Mouse (Mus musculus) cerebellum, adult 2 months (tissue): Measurements from ENCODE around the gene Anapc1. TPM values are rescaled to one million over a fixed set of nuclear protein-coding genes. Genes with fewer than 3 reads are reported as not detected.

Experiments used
- DNase-seq, 2 experiments: peaks; one replicate each; pipeline ENCODE4 v3.0.0; 2021
- H3K27ac ChIP-seq: fragments of 200-500 bp; 2 replicates; pipeline ENCODE4 v1.5.1; 2012; ENCODE audit warnings: low read length, control low read depth, inconsistent platforms; ENCODE audit not compliant: insufficient read depth
- H3K27me3 ChIP-seq: fragments of 200-500 bp; 2 replicates; pipeline ENCODE4 v1.6.1; 2012; ENCODE audit warnings: inconsistent platforms, mild to moderate bottlenecking, low read length, moderate library complexity; ENCODE audit not compliant: control insufficient read depth, insufficient read depth
- H3K4me1 ChIP-seq: fragments of 200-500 bp; 2 replicates; pipeline ENCODE4 v1.6.1; 2011; ENCODE audit warnings: low read length; ENCODE audit not compliant: control insufficient read depth, insufficient read depth
- H3K4me3 ChIP-seq: fragments of 200-500 bp; replicated peaks from 2 replicates; pipeline ENCODE3; 2011; ENCODE audit warnings: mild to moderate bottlenecking, low read depth, low read length, control low read depth; ENCODE audit not compliant: insufficient read depth
- CTCF ChIP-seq: fragments of 200-500 bp; IDR thresholded peaks from 2 replicates; pipeline ENCODE4 v1.5.1; 2011; ENCODE audit warnings: low read depth, mild to moderate bottlenecking, control low read depth, low read length, moderate library complexity, borderline replicate concordance; ENCODE audit not compliant: insufficient read depth
- POLR2A ChIP-seq: fragments of 200-500 bp; IDR thresholded peaks from 2 replicates; pipeline ENCODE4 v1.6.1; 2011; ENCODE audit warnings: low read length, control low read depth, borderline replicate concordance; ENCODE audit not compliant: insufficient read depth
- WGBS: fragments of 180-500 bp; shearing (Covaris S2); methylation state at CpG from one replicate; pipeline ENCODE4 v1.1.7; 2018; 5-methylcytosine and 5-hydroxymethylcytosine counted together
- polyA plus RNA-seq: library from polyadenylated mRNA; depleted of rRNA; stranded (reverse); fragments of >200 nt; gene quantifications from 2 replicates; pipeline ENCODE4 v1.2.3, GENCODE M21; 2012

The Anapc1 gene
- polyA plus RNA-seq, 1 experiment: 49.7 TPM

- no peak overlapping the region for H3K27ac ChIP-seq
- H3K4me3 ChIP-seq: no peak overlapping the region
- 62% methylated on average over 7 of the region's 7 CpGs for WGBS
- TF ChIP-seq POLR2A: no peak
- no peak for TF ChIP-seq CTCF
- no peak for DNase-seq
- no peaks in the 10 kb centered on the region for H3K4me1 ChIP-seq
- H3K27me3 ChIP-seq: no peaks in the 10 kb centered on the region
Measured at GRCm38 (mm10) chr2:128612275-128612674, 74.9 kb downstream of the Anapc1 start.

- Histone ChIP-seq H3K27me3 (no peaks in the 10 kb centered on the region), H3K4me3 (no peak overlapping the region), H3K27ac (no peak overlapping the region), H3K4me1 (no peaks in the 10 kb centered on the region)
- TF ChIP-seq POLR2A: no peak
- no peak for TF ChIP-seq CTCF
- WGBS: 92% methylated on average over 8 of the region's 8 CpGs
- DNase-seq: no peak
Measured at GRCm38 (mm10) chr2:128611178-128611577, 76.0 kb downstream of the Anapc1 start.

- no peak for TF ChIP-seq CTCF
- WGBS: 78% methylated on average over 5 of the region's 5 CpGs
- no peak for DNase-seq
- Histone ChIP-seq H3K27ac (no peak overlapping the region), H3K4me3 (no peak overlapping the region), H3K4me1 (no peaks in the 10 kb centered on the region), H3K27me3 (no peaks in the 10 kb centered on the region)
Measured at GRCm38 (mm10) chr2:128609286-128609685, 77.9 kb downstream of the Anapc1 start.

- no peak overlapping the region for H3K4me3 ChIP-seq
- H3K27me3 ChIP-seq: no peaks in the 10 kb centered on the region; the same call in 1 of the 2 replicates
- no peaks in the 10 kb centered on the region for H3K4me1 ChIP-seq
- TF ChIP-seq POLR2A: no peak
- WGBS: 16% methylated on average over 2 of the region's 2 CpGs
- DNase-seq: no peak
- H3K27ac ChIP-seq: no peak overlapping the region
Measured at GRCm38 (mm10) chr2:128601534-128601933, 85.7 kb downstream of the Anapc1 start.

- Histone ChIP-seq H3K27me3 (no peaks in the 10 kb centered on the region), H3K4me1 (no peaks in the 10 kb centered on the region), H3K27ac (no peak overlapping the region), H3K4me3 (no peak overlapping the region)
- 81% methylated on average over 7 of the region's 7 CpGs for WGBS
- TF ChIP-seq POLR2A (no peak), CTCF (no peak)
- no peak for DNase-seq
Measured at GRCm38 (mm10) chr2:128592301-128592700, 94.9 kb downstream of the Anapc1 start.

GRCm38 (mm10) chr2:128590909-128591308, 96.3 kb downstream of the Anapc1 start, which contains the start of gene Spdye4c:
Gene Spdye4c (plus strand): TSS chr2:128591209.
- no peak for TF ChIP-seq CTCF
- TF ChIP-seq POLR2A: no peak

GRCm38 (mm10) chr2:128582881-128583280, 104.3 kb downstream of the Anapc1 start:
- H3K27me3 ChIP-seq: no peaks in the 10 kb centered on the region
- no peaks in the 10 kb centered on the region for H3K4me1 ChIP-seq
- H3K27ac ChIP-seq: no peak overlapping the region
- no peak overlapping the region for H3K4me3 ChIP-seq
- TF ChIP-seq POLR2A (no peak), CTCF (no peak)
- no peak for DNase-seq
- WGBS: 64% methylated on average over 5 of the region's 5 CpGs

More at GRCm38 (mm10) chr2:128590909-128591308, 96.3 kb downstream of the Anapc1 start, which contains the start of gene Spdye4c:
- DNase-seq: no peak
- 97% methylated on average over 3 of the region's 3 CpGs for WGBS
- no peaks in the 10 kb centered on the region for H3K27me3 ChIP-seq
- no peaks in the 10 kb centered on the region for H3K4me1 ChIP-seq
- H3K4me3 ChIP-seq: no peak within 1 kb of the TSS
- H3K27ac ChIP-seq: no peak within 1 kb of the TSS

- peak; percentile 71 to 84 for DNase-seq
- TF ChIP-seq CTCF (peak; percentile 90), POLR2A (no peak)
- Histone ChIP-seq H3K27me3 (no peaks in the 10 kb centered on the region), H3K27ac (no peak overlapping the region), H3K4me1 (no peaks in the 10 kb centered on the region), H3K4me3 (no peak overlapping the region)
- WGBS: 39% methylated on average over 16 of the region's 16 CpGs
Measured at GRCm38 (mm10) chr2:128572726-128573624, 114.2 kb downstream of the Anapc1 start.
